12 mouse cellular contexts compared by ENCODE assay signal in genomic region chr9:101198261-101198660, GRCm38 (mm10).
"Had no signal": no experiment of that assay in that cellular context is flagged by ENCODE, and none has a peak within 500 bp of the region (broad histone marks: within the 10 kb centered on the region; RNA-seq: fewer than 3 reads in every experiment).

No protein-coding gene starts in this region.

- H3K4me1 ChIP-seq: liver, embryonic 13.5 days had no signal

- ATAC-seq: liver, postnatal 0 days; midbrain, embryonic 13.5 days had no signal

- H3K4me2 ChIP-seq: liver, embryonic 13.5 days; midbrain, embryonic 13.5 days; neural tube, embryonic 15.5 days had no signal

- DNase-seq: kidney, postnatal 10 days; kidney, postnatal 4 days; liver; liver, embryonic 13.5 days; liver, postnatal 0 days; lung, postnatal 36 days; right cerebral cortex, adult 18-20 months; right cerebral cortex, postnatal 25 days; thymus, postnatal 36 days had no signal

- H3K9me3 ChIP-seq: liver, embryonic 13.5 days; midbrain, embryonic 13.5 days; neural tube, embryonic 15.5 days had no signal

- H3K4me3 ChIP-seq: left cerebral cortex, adult 2 months; liver, embryonic 13.5 days; midbrain, embryonic 13.5 days; neural tube, embryonic 15.5 days had no signal

- H3K27ac ChIP-seq: left cerebral cortex, adult 2 months; liver, embryonic 13.5 days; midbrain, embryonic 13.5 days; neural tube, embryonic 15.5 days had no signal

- H3K27me3 ChIP-seq: liver, embryonic 13.5 days; midbrain, embryonic 13.5 days; neural tube, embryonic 15.5 days had no signal

- H3K36me3 ChIP-seq: liver, embryonic 13.5 days; midbrain, embryonic 13.5 days; neural tube, embryonic 15.5 days had no signal

- H3K9ac ChIP-seq: liver, embryonic 13.5 days; liver, postnatal 0 days; midbrain, embryonic 13.5 days; neural tube, embryonic 15.5 days had no signal
